Mouse (Mus musculus) lung, postnatal 0 days (tissue): Measurements from ENCODE around the gene Cbfa2t2.

Experiments used
- CTCF ChIP-seq: IDR thresholded peaks from 2 replicates; pipeline ENCODE4 v1.5.1; 2016; ENCODE audit warnings: antibody characterized with exemption, mild to moderate bottlenecking
- EP300 ChIP-seq: IDR thresholded peaks from 2 replicates; pipeline ENCODE4 v1.6.1; 2016; ENCODE audit warnings: antibody characterized with exemption, mild to moderate bottlenecking, control low read depth

DNA sequence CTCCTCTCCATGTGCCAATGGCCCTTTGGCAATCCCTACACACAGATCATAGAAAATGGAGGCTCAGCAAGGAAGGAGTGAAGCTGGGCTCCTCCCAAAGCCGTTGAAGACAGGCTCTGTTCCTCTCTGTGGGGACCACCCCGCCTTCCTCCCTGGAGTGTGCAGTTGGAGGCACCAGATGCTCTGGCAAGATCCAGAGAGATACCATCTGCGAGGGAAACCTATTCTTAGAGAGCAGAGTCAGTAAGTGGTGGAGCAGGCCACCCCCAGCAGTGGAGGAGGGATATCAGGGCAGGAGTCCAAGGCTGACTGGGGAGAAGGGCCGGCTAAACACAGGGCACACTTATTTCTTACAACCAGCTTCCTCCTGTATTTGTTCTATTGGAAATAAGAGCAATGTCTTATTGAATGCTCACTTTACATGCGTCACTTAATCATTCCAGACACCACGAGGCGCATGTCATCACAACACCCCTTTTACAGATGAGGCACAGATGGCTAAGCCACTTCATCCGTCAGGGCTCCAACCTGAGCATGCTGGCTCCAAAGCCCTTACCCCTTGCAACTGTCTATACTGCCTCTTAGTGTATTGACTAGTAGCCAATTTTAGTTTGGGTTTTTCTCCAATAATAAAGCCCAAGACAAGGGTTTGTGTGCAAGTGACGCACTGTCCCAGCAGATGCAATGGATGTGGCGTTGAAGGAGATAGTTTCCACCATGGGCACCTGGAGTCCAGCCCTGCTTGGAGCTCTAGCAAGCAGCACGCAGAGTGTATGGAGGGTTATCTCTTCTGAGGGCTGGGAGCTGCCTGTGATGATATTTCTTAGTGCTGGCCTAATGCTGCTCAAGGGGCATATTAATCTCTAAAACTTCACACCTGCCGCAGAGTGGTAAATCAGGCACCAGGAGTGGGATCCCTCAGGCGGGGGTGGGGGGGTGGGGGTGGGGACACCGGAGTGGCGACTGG is 147.9 kb downstream of the Cbfa2t2 start:
- no peak for TF ChIP-seq CTCF
- TF ChIP-seq EP300 = no peak
